Mouse (Mus musculus): ENCODE measurements around the gene Col11a2.

DNA sequence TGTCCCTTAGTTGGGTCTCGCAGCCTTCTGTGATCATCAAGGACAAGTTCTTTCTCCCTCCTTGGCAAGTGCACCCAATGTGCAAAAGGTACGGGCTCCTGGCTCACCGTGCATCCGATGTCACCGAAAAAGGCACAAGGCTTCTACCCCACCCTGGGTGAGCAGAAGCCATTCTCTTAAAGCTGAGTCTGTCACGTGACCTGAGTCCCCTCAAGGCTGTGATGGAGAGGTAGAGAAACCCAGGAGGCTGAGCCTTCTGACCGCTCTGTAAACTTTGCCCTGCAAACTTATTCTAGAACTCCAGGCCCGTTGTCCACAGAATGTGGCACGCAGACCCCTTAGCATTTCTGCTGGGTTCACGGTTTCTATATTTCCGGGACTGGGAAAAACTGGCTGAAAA, 39.8 kb downstream of the Col11a2 start:
- TF ChIP-seq POLR2A (IDR thresholded peaks at IDR 0.05; ENCODE audit: low read depth, low read length) (no peak), CTCF (IDR thresholded peaks at IDR 0.05; ENCODE audit: extremely low read depth, insufficient read depth, insufficient read length, insufficient replicate concordance) (no peak)
